Mouse (Mus musculus) kidney, adult 2 months (tissue): Measurements from ENCODE around the gene Rpl6. TPM values are rescaled to one million over a fixed set of nuclear protein-coding genes. Genes with fewer than 3 reads are reported as not detected.
"Not testable (repeated sequence)": the region's sequence is repeated elsewhere in the genome, so short reads cannot be mapped to it uniquely, and the experiment has no call there.

ENCODE experiments used
- DNase-seq: peaks from one replicate; pipeline ENCODE4 v3.0.0; 2021
- H3K27ac ChIP-seq: fragments of 200-500 bp; 2 replicates; pipeline ENCODE4 v1.5.1; 2012; ENCODE audit warnings: low read depth, low read length, control low read depth, inconsistent platforms; ENCODE audit not compliant: insufficient read depth
- H3K27me3 ChIP-seq: fragments of 200-500 bp; replicated peaks from 2 replicates; pipeline ENCODE4 v1.6.1; 2012; ENCODE audit warnings: mild to moderate bottlenecking, moderate library complexity, low read length, inconsistent platforms; ENCODE audit not compliant: control insufficient read depth, insufficient read depth
- H3K36me3 ChIP-seq: fragments of 200-500 bp; 2 replicates; pipeline ENCODE4 v1.6.1; 2012; ENCODE audit warnings: mild to moderate bottlenecking, moderate library complexity, low read length, inconsistent platforms; ENCODE audit not compliant: control insufficient read depth, insufficient read depth
- H3K4me1 ChIP-seq: fragments of 200-500 bp; 2 replicates; pipeline ENCODE4 v1.6.1; 2011; ENCODE audit warnings: low read length; ENCODE audit not compliant: control insufficient read depth, insufficient read depth
- H3K4me3 ChIP-seq: fragments of 200-500 bp; 2 replicates; pipeline ENCODE4 v1.5.1; 2011; ENCODE audit warnings: mild to moderate bottlenecking, low read depth, low read length, control low read depth; ENCODE audit not compliant: insufficient read depth
- CTCF ChIP-seq: fragments of 200-500 bp; conservative IDR thresholded peaks from 2 replicates; pipeline ENCODE4 v1.5.1; 2011; ENCODE audit warnings: low read depth, mild to moderate bottlenecking, control low read depth, low read length, moderate library complexity, mixed read lengths; ENCODE audit not compliant: insufficient read depth, insufficient read length
- POLR2A ChIP-seq: fragments of 200-500 bp; IDR thresholded peaks from one replicate; pipeline ENCODE4 v1.6.1; 2011; ENCODE audit warnings: low read depth, low read length, control low read depth
- WGBS: fragments of 180-500 bp; shearing (Covaris S2); methylation state at CpG from one replicate; pipeline ENCODE4 v1.1.7; 2018; 5-methylcytosine and 5-hydroxymethylcytosine counted together
- polyA plus RNA-seq: library from polyadenylated mRNA; depleted of rRNA; stranded (reverse); fragments of >200 nt; gene quantifications from 2 replicates; pipeline ENCODE4 v1.2.3, GENCODE M21; 2012

The Rpl6 gene
- polyA plus RNA-seq, 1 experiment: 281 TPM

DNA sequence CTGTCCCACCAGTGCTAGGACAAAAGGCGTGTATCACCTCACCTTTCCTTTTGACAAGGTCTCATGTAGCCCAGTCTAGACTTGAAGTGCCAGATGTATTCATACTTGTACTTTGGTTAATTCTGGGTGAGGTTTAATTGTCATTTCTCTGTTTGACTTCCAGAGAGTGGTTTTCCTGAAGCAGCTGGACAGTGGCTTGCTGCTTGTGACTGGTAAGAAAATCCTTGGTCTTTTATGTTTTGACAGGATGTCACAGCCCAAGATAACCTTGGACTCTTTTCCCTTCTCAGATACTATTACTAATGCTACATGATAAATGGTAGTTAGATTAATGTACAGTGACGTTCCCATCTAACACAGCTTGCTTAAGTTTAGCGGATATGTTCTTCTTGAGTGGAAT lies 2.7 kb downstream of the Rpl6 start:
- Histone ChIP-seq H3K4me3 (no peak overlapping the region), H3K4me1 (peaks cover 4% of the 10 kb centered on the region; the same call in 1 of the 2 replicates), H3K27ac (no peak overlapping the region), H3K27me3 (no peaks in the 10 kb centered on the region), H3K36me3 (peaks cover 14% of the 10 kb centered on the region)
- no peak for DNase-seq
- no peak for TF ChIP-seq POLR2A
- no peak for TF ChIP-seq CTCF
- WGBS: 57% methylated on average over 3 of the region's 3 CpGs

DNA sequence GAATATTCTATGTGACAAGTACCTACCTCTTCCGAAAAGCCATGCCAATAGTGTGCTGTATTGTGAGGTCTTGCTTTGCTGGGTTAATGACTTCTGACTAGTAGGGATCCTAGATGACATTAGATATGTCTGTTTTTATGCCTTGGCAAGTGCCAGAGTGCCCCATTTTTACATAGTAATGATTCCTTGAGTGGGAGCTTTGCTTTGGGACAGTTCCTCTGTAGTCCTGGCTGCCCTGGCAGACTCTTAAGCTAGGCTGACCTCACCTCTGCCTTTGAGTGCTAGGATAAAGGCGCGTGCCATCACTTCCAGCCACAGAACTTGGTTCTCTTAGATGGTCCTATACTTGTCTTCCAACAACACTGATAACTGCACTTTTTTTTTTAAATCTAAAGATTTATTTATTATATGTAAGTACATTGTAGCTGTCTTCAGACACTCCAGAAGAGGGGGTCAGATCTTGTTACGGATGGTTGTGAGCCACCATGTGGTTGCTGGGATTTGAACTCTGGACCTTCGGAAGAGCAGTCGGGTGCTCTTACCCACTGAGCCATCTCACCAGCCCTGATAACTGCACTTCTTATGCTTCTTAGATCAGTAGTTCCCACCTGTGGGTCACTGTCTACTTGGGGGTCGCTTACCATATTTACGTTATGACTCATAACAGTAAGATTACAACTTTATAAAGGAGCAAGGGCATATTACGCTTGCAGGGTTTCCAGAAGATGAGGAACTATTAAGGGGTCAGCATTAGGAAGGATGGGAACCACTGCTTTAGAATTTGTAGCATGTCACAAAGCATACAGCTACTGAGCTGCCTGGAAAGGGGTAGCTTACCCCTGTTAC lies 5.7 kb downstream of the Rpl6 start:
- TF ChIP-seq CTCF (no peak), POLR2A (no peak)
- 87% methylated on average over 9 of the region's 9 CpGs for WGBS
- H3K27ac ChIP-seq: no peak overlapping the region
- H3K27me3 ChIP-seq: no peaks in the 10 kb centered on the region
- H3K4me3 ChIP-seq: no peak overlapping the region
- peaks cover 15% of the 10 kb centered on the region for H3K36me3 ChIP-seq
- DNase-seq: no peak
- H3K4me1 ChIP-seq: peaks cover 4% of the 10 kb centered on the region; the same call in 1 of the 2 replicates

DNA sequence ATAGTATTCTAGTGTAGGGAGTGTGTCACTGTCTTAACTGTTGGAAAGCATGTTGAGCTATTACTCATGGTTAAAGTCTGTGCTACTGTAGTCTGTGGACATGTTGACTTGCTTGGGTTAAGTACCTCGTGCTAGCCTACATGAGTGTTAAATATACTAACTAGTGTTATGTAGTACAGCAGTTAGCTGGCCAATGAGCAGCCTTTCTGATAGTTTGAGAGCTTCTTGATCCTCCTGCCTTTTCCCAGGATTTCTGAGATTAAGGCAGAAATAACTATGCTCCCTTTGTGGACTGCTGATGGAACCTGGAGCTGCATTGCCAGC lies 6.3 kb downstream of the Rpl6 start:
- TF ChIP-seq CTCF: no peak
- no peak for TF ChIP-seq POLR2A
- no peak overlapping the region for H3K4me3 ChIP-seq
- peaks cover 15% of the 10 kb centered on the region for H3K36me3 ChIP-seq

DNA sequence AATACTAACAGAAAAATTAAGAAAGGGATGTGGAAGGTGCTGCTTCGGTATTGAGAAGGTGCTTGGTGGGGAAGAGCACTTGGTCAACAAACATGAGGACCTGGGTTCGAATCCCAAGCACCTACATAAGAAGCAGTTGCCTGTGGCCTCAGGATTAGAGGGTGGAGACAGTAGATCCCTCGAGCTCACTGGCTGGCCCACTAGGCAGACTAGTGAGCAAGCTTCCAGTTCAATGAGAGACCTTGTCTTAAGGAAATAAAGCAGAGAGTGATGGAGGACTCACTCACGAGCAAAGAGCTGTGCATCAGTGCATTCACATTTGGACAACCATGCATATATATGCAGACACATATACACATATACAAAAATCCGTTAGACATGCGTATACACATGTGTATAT lies 7.8 kb downstream of the Rpl6 start:
- Histone ChIP-seq H3K4me1 (no peaks in the 10 kb centered on the region), H3K27ac (no peak overlapping the region), H3K36me3 (peaks cover 10% of the 10 kb centered on the region), H3K4me3 (no peak overlapping the region), H3K27me3 (no peaks in the 10 kb centered on the region)
- DNase-seq: no peak
- TF ChIP-seq POLR2A (no peak), CTCF (no peak)
- WGBS: 91% methylated on average over 6 of the region's 6 CpGs

More for the DNA sequence above, 6.3 kb downstream of the Rpl6 start:
- H3K4me1 ChIP-seq: 0 out of 2 replicates have a peak, but pooled peaks cover 4% of the 10 kb centered on the region
- H3K27me3 ChIP-seq: no peaks in the 10 kb centered on the region
- H3K27ac ChIP-seq: no peak overlapping the region
- WGBS: 84% methylated on average over 1 of the region's 1 CpGs
- DNase-seq: no peak

DNA sequence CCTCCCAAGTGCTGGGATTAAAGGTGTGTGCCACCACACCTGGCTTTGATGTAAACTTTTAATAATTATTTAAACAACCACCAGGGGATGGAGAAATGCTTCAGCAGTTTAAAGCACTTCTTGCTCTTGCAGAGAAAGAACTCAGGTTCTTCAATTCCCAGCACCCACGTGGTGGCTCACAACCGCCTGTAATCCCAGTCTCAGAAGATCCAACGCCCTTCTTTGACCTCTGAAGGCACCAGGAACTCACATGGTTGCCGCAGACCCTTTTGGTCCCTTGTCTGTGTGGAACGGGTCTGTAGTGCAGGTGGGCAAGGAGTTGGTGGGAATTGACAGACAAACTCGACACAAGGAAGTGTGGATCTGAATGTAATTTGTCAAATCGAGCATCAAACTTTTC lies 10.4 kb downstream of the Rpl6 start:
- no peaks in the 10 kb centered on the region for H3K27me3 ChIP-seq
- whole genome bisulfite sequencing: 54% methylated on average over 7 of the region's 7 CpGs
- no peak for TF ChIP-seq POLR2A
- TF ChIP-seq CTCF: no peak
- DNase-seq: no peak
- no peak overlapping the region for H3K4me3 ChIP-seq
- H3K4me1 ChIP-seq: no peaks in the 10 kb centered on the region
- H3K36me3 ChIP-seq: peaks cover 1% of the 10 kb centered on the region
- H3K27ac ChIP-seq: no peak overlapping the region

DNA sequence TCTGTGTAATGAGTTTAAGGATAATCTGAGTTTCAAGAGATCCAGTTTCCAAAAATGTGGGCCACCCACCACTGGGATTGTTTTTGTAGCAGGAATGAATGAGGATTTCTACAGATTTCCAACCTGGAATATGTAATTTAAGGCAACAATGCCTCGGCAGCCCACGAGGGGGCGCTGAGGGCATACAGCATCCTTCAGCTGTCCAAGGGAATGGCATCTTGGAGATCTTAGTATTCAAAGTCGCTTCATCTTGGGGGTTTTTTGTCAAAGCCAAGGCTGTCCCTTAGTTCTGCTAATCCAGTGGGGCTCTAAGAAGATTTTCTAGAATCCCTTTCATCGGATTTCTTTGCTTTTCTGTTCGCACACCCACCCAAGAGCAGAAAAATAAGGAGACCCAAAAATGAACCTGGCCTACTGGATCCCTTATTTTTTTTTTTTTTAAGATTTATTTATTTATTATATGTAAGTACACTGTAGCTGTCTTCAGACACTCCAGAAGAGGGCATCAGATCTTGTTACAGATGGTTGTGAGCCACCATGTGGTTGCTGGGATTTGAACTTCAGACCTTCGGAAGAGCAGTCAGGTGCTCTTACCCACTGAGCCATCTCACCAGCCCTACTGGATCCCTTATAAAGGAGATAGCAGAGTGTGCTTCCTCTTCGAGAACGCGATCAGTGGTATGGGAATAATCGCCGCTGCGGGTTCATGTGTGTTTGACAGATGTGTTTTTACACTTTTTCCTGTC lies 11.3 kb downstream of the Rpl6 start:
- Histone ChIP-seq H3K27me3 (no peaks in the 10 kb centered on the region), H3K27ac (no peak overlapping the region), H3K4me1 (no peaks in the 10 kb centered on the region), H3K4me3 (no peak overlapping the region), H3K36me3 (peaks cover 1% of the 10 kb centered on the region; the same call in 1 of the 2 replicates)
- WGBS: 52% methylated on average over 13 of the region's 13 CpGs
- peak; percentile 94 for TF ChIP-seq CTCF
- no peak for TF ChIP-seq POLR2A
- peak; percentile 72 for DNase-seq

DNA sequence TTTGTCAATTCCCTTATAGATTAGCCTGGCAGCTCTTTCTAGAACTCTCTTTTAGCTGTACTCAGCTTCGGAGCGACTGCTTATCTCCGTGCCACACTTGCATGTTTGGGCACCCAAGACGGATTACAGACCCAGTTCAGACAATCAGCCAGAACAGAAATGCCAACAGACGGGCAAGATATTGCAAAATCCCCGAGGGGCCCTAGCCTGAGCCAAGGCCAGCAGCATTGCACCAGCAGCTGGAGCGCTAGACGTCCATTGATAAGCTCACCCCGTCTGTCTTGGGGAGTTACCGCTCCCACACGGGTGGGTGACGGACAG lies 11.8 kb downstream of the Rpl6 start:
- no peak overlapping the region for H3K4me3 ChIP-seq
- TF ChIP-seq CTCF: no peak
- no peak for TF ChIP-seq POLR2A
- WGBS: 85% methylated on average over 12 of the region's 12 CpGs
- H3K4me1 ChIP-seq: no peaks in the 10 kb centered on the region
- H3K27me3 ChIP-seq: no peaks in the 10 kb centered on the region
- no peak overlapping the region for H3K27ac ChIP-seq
- H3K36me3 ChIP-seq: peaks cover 1% of the 10 kb centered on the region; the same call in 1 of the 2 replicates
- no peak for DNase-seq

DNA sequence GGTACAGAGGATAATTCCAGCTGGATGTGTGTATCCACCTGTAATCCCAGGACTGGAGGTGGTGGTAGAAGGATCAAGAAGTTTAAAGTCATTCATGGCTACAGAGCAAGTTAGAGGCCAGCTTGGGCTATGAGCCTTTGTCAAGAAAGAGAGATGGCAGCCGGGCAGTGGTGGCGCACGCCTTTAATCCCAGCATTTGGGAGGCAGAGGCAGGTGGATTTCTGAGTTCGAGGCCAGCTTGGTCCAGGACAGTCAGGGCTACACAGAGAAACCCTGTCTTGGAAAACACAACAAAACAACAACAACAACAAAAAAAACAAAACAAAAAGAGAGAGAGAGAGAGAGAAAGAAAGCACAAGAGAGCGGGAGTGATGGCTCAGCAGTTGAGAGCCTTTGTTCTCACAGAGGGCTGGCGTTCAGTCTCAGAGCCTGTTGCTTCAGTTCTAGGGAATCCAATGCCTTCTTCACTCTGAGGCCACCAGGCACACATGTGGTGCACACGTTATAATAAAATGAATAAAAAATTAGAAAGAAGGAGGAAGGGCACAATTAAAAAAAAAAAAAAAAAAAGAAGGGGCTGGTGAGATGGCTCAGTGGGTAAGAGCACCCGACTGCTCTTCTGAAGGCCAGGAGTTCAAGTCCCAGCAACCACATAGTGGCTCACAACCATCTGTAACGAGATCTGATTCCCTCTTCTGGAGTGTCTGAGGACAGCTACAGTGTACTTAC lies 12.5 kb downstream of the Rpl6 start:
- 86% methylated on average over 9 of the region's 9 CpGs for WGBS

More for the DNA sequence above, 12.5 kb downstream of the Rpl6 start:
- not testable (repeated sequence) for DNase-seq, H3K36me3 ChIP-seq, H3K4me1 ChIP-seq, H3K4me3 ChIP-seq, H3K27ac ChIP-seq, H3K27me3 ChIP-seq
